Mouse (Mus musculus): Measurements from ENCODE around the gene Paqr5.
A peak's percentile ranks its signal among the peaks of the same experiment; 100 is the strongest.

Gene Paqr5

DNA sequence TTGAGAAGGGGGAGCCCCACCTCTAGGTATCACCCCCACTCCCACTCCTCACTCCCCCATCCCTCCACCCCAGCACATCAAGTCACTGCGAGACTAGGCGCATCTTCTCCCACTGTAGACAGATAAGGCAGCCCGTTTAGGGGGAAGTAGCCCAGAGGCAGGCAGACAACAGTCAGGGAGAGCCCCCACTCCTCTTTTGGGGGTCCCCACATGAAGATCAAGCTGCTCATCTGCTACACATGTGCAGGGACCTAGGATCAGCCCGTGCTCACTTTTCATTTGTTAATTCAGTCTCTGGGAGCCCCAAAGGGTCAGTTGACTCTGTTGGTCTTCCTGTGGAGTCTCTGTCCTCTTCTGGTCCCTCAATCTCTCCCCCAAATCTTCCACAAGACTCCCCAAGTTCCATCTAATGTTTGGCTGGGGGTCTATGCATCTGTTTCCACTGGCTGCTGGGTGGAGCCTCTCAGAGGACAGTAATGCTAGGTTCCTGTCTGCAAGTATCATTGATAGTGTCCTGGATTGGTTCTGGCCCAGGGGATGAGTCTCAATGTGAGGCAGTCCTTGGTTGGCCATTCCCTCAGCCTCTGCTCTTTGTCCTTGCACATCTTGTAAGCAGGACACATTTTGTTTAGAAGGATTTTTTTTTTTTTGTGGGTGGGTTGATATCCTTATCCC is 118.9 kb downstream of the Paqr5 start:
- no peak for DNase-seq

DNA sequence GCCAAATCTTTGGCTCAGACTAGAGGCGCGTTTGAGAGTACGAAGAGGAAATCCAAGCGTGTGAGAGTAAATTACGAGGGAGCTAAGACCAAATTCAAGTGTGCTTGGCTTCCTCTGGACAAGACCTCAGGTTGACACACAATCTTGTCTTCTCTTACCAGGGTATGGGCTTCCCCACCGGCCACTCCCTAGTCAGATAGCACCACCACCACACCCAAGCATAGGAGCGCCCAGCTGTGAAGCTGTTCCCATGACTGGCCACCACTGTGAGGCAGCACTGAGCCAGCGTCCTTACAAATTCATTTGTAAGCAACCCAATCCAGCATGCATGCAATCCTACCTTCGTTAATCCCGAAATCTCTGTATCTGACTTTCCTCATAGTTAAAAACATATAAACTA is 119.7 kb downstream of the Paqr5 start:
- peak; percentile 57 for DNase-seq

DNA sequence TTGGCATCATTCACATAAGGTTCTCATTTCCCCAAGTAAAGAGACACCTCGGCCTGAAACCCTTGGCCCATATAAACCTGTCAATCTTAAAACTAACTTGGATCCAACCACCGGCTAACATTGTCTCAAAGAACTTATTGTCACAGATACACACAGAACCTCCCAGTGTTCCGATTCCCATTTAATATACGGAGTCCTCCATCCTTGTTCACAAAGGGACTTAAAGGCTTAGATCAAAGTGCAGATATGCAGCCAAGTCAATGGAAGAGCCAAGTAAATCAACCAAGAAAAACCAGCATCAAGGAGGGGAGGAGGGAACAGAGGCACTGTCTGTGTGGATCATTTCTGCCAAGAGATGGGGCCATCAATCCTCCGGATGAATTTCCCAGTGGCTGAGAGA is 121.1 kb downstream of the Paqr5 start:
- DNase-seq = no peak

DNA sequence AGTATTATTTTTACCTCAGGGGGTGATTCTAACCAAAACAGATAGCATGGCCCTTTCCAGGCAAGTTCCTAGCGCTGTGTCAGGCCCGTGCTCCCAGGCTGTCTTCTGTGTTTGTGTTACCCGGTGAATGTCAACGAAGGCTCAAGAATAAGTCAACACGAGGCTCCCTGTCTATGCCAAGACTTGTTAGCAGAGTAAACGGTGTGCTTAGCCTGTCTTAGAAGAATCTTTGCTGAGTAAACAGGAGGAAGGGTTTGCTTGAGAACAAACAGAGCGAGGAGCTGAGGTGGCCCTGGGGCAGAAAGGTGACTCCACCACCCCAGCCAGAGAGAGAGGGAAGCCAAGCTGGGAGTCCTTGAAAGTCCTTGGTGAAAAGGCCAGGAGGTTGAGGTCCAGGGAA is 122.5 kb downstream of the Paqr5 start:
- no peak for DNase-seq

All from embryo, embryonic 11 days (tissue).